Mouse (Mus musculus): ENCODE results near the gene Slc12a9. TPM values are rescaled to one million over a fixed set of nuclear protein-coding genes. Genes with fewer than 3 reads are reported as not detected.

Slc12a9 gene
- 19.7 and 28.1 TPM in 2 replicates for polyA plus RNA-seq (2012; rRNA removed; ENCODE audit: low replicate concordance)

DNA sequence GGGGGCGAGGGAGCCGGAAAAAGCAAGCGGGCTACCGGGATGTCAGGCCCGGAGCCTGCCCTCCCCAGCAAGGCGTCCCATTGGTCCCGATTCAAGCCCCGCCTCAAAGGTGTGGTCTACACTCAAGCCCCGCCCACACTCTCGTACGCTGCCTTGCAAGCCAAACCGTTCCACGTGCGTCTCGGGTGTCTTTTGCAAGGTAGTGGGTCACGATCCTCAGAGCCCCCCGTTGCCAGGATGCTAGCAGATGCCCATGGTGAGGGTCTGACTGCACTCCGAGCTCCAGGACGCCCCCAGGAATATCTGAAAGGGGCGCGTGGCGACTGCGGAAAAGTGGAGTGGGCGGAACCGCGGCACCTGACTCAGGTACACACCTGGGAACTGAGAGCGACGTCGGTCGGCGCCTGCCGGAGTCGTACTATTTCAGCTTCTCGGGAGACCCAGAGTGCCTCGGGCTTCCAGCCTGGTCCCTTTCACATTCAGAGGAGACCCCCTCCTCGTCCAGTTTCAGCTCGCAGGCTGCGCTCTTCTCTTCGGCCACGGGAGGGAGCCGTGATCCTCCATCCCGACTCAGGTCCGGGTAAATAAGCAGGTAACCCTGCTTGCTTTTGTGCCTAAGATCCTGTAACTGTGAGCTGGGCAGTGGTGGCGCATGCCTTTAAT, at the start of gene Slc12a9:
Slc12a9 (minus strand) TSS at position 86 of the 663 bp plus-strand sequence.

DNA sequence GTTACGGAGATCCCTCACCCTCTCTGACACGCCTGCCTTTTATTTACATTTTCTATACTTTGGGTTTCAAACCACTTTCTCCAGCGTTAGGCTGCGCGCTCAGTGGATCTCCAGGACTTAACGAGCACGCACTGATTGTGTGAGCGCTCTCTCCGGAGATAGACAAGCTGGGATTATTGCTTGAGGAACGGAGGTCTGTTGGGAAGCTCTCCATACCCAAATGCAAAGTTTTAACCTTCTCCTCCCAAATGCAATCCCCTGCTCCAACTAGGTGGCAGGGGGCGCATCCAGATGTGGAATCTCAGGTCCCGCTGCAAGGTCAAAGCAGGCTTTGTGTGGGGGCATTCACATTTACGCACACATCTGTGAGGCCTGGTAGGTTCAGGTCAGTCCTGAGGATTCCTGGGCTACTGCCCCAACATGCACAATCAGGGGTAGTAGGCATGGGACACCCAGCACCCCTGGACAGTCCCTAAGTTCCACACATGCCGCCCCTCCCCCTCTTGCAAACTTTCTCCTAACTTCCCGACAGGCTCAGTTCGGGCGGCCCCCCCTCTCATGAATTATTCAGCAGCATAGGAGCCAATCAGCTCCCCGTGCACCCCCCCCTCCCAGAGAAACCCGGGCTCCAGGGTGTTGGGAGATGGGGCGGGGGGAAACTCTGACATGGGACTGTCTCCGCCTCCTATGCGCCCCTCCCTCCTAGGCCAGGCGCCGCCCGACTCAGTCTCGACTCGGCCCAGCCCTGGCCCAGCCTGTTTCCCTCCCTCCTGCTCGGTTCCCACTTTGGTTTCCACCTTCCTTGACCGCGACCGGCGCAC, 16.2 kb upstream of the Slc12a9 start, which contains the start of gene Ephb4:
Ephb4 (plus strand) TSS at position 726 of the 821 bp plus-strand sequence.

DNA sequence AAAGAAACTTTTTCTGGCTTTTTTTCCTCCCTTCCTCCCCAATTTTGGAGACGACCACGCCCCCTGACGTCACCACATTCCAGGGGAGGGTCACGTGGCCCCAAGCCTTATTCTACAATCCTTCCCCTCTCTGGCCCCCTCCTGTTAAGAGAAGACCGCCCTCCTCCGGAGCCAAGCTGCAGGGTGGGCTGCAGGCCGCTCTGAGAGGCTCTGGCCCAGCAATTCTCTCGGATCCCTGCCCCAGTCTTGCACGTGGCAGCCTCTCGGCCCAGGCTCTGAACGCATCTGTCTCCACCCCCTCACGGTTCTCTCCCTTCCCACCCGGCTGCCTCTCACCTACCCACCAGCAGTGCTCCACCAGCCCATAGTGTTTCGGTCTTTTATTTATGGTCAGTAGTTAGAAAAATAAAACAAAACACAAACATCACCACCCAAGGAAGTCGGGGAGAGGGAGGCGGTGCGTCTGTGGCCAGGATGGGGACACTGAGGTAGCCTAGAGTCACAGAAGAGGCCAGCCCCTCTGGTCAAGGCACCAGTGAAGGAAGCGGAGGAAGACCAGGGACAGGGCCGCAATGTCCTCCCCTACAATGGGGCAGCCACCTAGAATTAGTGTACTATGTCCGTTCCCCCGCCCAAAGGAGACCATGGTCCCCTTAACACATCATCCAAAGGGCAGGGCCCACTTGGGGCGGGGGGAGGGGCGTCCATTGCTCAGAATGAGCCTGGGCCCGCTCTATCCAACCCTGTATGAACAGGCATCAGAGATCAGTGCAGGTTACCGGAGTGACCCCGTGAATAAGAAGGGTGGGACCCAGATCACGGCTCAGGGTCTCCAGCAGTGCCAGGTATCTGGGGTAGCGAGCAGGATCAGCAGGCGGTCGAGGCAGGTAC, 19.0 kb downstream of the Slc12a9 start, which contains the start of gene Trip6:
Trip6 (minus strand) TSS at position 212 of the 891 bp plus-strand sequence.

DNA sequence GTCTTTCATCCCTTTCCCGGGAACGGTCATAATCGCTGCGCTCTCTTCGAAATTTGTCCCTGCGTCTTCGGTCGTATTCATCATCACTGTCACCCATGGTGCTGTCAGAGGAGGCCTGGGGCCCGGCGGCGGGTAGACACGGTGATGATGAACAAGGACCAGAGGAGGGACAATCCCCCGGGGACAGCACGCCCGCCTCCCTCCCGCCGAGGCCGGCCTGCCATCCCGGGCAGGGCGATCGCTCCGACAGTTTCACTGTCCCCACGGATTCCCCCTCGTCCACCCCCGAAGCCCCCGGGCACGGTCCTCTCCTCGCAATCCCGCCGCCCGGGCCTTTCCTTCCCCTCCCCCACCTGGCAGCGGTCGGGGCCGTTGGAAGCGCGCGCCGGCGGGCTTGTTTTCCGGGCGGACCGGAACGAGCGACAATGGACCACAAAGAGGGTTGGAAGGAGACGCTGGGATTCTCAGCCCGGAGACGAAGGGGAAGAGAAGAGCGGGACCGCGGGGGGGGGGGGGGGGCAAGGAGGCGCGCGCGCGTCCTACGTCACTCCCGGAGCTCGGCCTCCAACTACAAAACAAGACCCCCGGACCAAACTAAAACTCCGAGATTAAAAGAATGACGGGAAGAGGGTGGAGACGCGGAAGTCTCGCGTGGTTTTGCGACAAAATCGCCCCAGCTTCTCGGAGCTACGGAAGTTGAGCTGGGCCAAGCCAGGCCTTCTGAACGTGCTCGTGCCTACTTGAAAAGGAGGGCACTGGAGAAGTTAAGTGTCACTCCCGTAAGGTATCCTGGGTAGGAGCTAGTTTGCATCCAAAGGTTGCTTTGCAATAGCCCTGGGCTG, 26.1 kb downstream of the Slc12a9 start, which contains the start of gene Srrt:
Srrt (minus strand) TSS at position 604 of the 842 bp plus-strand sequence.

DNA sequence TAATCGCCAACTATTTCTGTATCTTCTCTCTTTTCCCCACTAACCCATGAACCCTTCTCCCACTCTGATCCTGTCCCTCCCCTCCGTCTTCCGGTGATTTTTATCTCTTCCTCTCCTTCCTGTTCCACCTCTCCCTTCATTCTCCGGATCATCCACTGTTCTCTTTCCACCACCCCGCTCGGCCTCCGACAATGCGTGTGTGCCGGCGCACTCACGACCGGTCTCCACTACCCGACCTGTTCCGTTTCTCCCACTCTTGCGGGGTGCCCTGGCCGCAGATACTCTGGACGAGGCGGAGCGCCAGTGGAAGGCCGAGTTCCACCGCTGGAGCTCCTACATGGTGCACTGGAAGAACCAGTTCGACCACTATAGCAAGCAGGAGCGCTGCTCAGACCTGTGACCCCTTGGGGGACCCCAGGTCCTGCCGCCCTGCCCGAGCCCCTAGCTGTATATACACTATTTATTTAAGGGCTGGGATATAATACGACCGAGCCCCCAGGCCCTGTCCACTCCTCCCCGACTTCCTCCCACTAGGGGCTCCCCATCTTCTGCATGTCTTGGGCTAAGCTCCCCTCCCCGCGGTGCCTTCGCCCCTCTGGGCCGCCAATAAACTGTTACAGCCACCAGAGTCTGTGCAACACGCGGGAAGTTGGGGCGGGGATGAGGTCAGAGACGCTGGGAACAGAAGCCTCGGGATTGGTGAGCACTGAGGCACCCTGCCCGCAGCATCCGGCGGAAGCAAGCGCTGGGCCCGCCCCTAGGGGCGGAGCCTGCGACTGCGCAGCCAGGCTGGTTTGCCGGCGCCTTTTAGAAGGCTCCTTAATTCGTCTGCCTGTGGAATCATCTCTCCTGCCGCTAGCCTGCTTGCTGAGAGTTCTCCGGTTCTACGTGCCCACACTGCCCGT, 39.3 kb downstream of the Slc12a9 start, which contains the start of gene Ufsp1:
Ufsp1 (plus strand) TSS at position 791 of the 905 bp plus-strand sequence.

DNA sequence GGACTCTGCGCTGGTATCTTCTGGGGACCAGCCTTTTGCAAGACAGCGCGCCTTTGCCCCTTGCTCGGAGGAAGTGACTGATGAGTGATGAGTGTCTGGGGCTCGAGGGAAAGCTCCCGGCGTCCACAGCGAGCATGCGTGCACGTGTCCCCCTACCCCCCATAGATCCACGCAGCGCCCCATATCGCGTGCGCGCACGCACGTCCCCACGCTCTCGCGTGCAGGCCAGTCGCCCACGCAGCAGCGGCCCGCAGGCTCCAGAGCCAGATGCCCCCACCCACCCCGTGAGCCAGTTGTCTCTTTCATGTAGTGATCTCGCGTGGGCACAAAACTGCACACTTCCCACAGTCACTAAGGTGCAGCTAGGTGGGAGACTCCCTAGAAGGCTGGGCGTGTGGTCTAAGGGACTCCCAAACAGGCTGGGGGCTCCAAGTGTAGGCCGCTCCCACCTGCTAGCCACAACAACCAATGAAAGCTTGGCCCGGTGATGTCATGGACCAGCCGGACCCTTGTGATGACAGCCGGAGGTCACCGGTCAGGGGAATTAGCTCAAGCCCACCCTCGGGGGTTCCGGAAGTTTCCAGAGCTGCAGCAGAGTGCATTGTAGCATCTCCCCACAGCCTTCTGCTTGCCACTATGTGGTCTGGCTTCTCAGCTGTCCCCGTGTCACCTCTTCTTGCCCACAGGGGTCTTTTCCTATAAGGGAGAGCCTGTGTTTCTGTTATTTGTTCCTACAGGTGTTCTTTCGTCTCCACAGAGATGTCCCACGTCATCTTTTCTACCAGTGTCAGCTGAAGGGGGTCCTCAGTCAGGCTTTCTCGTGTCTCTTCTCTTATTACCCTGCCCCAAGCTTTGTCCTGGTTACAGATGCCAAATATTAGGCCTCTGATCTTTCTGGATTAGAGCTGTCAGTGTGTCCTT, 46.1 kb downstream of the Slc12a9 start, which contains the start of gene Ache:
Ache (plus strand) TSS at position 488 of the 921 bp plus-strand sequence.

Other genes starting within 250 kb of the Slc12a9 start
- 11.1 and 20.5 TPM in 2 replicates for gene Trim56, start 217.4 kb downstream of the Slc12a9 start, polyA plus RNA-seq (2012; rRNA removed; ENCODE audit: low replicate concordance)
- 0.19 TPM in 1 of 2 replicates, not detected in the other for gene Muc3, start 184.3 kb downstream of the Slc12a9 start, polyA plus RNA-seq (2012; rRNA removed; ENCODE audit: low replicate concordance)
- gene Muc3a, start 121.2 kb downstream of the Slc12a9 start, polyA plus RNA-seq (2012; rRNA removed; ENCODE audit: low replicate concordance): 0.91 and 2.0 TPM in 2 replicates
- gene Ache, start 46.1 kb downstream of the Slc12a9 start, polyA plus RNA-seq (2012; rRNA removed; ENCODE audit: low replicate concordance): 2.0 and 2.2 TPM in 2 replicates
- 10.1 TPM in 2 replicates for gene Ufsp1, start 39.0 kb downstream of the Slc12a9 start, polyA plus RNA-seq (2012; rRNA removed; ENCODE audit: low replicate concordance)
- 95.3 and 209 TPM in 2 replicates for gene Srrt, start 25.9 kb downstream of the Slc12a9 start, polyA plus RNA-seq (2012; rRNA removed; ENCODE audit: low replicate concordance)
- 58.7 and 109 TPM in 2 replicates for gene Trip6, start 19.2 kb downstream of the Slc12a9 start, polyA plus RNA-seq (2012; rRNA removed; ENCODE audit: low replicate concordance)
- 51.9 and 77.0 TPM in 2 replicates for gene Ephb4, start 16.5 kb upstream of the Slc12a9 start, polyA plus RNA-seq (2012; rRNA removed; ENCODE audit: low replicate concordance)
- 0.19 and 0.31 TPM in 2 replicates for gene Zan, start 143.5 kb upstream of the Slc12a9 start, polyA plus RNA-seq (2012; rRNA removed; ENCODE audit: low replicate concordance)
- gene Pop7, start 168.9 kb upstream of the Slc12a9 start, polyA plus RNA-seq (2012; rRNA removed; ENCODE audit: low replicate concordance): 36.0 and 53.4 TPM in 2 replicates
- 25.9 and 42.7 TPM in 2 replicates for gene Gigyf1, start 185.0 kb upstream of the Slc12a9 start, polyA plus RNA-seq (2012; rRNA removed; ENCODE audit: low replicate concordance)
- not detected in 2 replicates for gene Epo, start 199.6 kb upstream of the Slc12a9 start, polyA plus RNA-seq (2012; rRNA removed; ENCODE audit: low replicate concordance)
- gene Gnb2, start 199.9 kb upstream of the Slc12a9 start, polyA plus RNA-seq (2012; rRNA removed; ENCODE audit: low replicate concordance): 882 and 932 TPM in 2 replicates
- 0.14 and 1.6 TPM in 2 replicates for gene Actl6b, start 219.9 kb upstream of the Slc12a9 start, polyA plus RNA-seq (2012; rRNA removed; ENCODE audit: low replicate concordance)
- 5.8 and 25.3 TPM in 2 replicates for gene Tfr2, start 236.2 kb upstream of the Slc12a9 start, polyA plus RNA-seq (2012; rRNA removed; ENCODE audit: low replicate concordance)

All from subcutaneous adipose tissue, adult 2 months (tissue).